Mouse (Mus musculus): ENCODE results near the gene Cdcp2.

Gene Cdcp2

GRCm38 (mm10) chr4:107096841-107097373 lies at the start of gene Cdcp2:
Gene Cdcp2, plus strand, starts transcription at chr4:107096891.
- no peak for DNase-seq (ENCODE audit: low spot score)

DNA sequence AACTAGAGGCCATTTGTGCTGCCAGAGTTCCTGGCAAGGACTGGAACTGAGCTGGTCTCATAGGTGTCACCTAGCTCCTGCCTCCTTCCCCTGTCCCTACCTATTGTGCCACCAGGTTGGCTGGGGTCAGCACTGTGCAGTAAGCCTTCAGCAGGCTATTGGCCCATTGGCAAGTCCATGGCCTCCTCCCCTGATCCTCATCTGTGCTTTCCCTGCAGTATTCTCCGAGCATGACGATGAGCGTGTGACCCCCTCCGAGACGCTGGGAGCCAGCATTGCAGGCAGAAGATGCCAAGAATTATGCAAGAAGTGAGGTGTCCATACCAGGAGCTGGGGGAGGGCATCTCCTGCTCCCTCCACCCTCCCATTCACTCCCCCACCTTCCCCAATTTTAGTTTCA lies 48.9 kb upstream of the Cdcp2 start:
- DNase-seq (ENCODE audit: low spot score) = no peak

GRCm38 (mm10) chr4:107048568-107049162 lies 48.0 kb upstream of the Cdcp2 start:
- DNase-seq (ENCODE audit: low spot score) = no peak

- no peak for DNase-seq (ENCODE audit: low spot score)
Measured at GRCm38 (mm10) chr4:107051889-107052288, 44.8 kb upstream of the Cdcp2 start.

GRCm38 (mm10) chr4:107052962-107053553 lies 43.6 kb upstream of the Cdcp2 start:
- DNase-seq (ENCODE audit: low spot score) = no peak

- DNase-seq (ENCODE audit: low spot score) = no peak
Measured at GRCm38 (mm10) chr4:107056088-107056487, 40.6 kb upstream of the Cdcp2 start.

DNA sequence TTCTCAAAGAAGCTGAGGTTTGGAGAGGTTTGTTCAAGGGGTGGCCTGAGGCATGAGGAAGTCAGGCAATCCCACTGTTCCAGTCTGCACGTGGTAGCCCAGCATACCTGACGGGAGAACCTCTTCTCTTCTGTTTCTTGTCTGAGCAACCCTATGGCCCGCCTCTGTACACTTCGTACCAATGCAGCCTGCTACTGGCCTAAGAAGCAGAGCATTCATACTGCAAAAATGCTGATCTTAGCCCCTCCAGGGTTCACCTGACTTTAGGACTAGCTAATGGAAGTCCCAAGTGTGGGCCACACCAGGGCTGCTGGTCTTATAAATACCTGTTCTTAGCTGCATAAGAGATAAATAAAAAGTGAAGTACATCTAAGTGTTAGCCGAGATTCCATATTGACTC lies 38.3 kb upstream of the Cdcp2 start:
- no peak for DNase-seq (ENCODE audit: low spot score)

- DNase-seq (ENCODE audit: low spot score) = no peak
Measured at GRCm38 (mm10) chr4:107058781-107059180, 37.9 kb upstream of the Cdcp2 start.

- DNase-seq (ENCODE audit: low spot score) = no peak
Measured at GRCm38 (mm10) chr4:107061560-107061959, 35.1 kb upstream of the Cdcp2 start.

DNA sequence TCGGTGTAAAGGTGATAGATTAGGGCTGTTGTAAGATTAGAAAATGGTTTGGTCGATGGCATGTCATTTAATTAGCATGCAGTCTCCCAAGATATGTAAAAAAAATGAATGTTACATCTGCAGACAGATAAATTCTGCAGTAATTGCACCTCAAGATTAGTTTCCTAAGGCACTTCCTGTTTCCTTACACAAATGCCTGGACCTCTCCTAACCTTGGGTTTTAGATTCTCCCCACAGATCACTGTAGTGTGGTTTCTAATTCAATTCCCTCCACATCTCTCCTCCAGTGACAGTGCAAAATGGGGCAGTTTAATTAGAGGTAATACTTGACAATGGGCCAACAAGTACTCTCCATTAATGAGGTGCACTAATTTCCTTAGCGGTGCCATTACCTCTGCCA lies 33.5 kb upstream of the Cdcp2 start:
- no peak for DNase-seq (ENCODE audit: low spot score)

DNA sequence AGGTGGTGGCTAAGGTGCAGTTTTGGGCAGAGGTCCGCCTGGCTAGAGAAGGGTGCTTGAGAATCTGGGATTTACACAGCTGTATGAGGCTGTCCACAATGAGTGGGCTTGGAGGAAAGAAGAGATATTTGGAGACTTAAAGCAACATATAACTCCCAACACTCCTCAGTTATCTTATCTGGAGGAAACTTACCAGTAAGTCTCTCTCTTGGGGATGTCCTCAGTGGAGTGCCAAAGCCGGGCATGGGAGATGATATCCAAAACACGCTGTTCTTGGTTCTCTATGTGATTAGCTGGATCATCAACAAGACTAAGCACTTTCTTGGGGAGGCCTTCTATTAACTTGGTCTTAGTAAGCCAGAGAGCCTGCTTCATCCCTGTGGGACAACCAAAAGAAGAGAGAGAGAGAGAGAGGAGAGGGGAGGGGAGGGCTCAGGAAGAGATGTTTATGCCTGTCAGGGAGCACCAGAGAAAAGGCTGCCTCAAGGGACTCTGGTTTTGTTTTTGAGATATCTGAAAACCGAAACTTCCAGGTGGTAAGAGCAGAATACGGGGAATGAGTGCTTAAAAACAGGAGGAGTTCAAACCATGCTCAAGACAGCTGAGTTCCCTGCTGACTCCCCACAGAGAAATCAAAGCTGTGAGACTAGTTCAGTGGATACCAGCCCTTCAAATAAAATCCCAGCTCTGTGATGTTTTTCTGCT lies 32.1 kb upstream of the Cdcp2 start:
- no peak for DNase-seq (ENCODE audit: low spot score)

DNA sequence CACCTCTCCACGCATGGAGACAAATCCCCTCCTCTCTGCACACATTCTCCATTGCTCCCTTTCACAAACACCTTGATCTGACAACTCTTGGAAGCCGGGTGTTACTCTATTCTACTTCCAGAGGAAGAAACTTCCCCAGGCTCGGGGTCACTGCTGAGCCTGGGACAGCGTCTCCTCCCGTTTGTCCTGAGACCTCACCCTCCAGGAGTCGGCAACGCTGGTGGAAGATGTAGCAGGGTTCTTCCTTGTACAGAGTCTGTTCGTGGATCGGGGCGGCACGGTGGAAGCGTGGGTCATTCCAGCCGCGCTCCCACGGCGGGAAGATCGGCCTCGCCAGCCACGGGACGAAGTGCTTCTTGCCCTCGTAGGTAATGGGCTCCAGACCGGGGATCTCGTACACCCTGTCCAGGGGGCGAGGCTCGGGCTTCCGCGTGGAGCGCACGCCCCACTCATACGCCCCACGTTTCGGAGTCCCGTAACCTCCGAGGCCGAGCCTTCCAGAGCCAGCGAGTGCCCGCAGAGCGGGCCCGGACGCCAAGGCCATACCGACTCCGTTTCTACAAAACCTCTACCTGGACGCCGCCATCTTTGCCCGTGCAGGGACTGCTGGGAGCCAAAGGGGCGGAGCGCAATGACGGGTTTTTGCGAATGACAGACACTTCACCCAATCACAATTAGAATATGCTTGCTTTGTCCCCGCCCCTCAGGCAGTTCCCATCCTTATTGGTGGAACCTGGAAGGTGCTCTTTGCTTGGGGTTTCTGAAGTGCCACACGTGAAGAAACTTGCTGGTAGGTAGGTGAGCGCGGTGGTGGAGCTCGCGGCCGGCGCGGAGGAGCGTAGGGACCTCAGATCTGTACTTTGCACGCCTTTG lies 30.2 kb upstream of the Cdcp2 start, which contains the start of the genes Mrpl37 and Cyb5rl:
Gene Mrpl37, minus strand, starts transcription at position 617 of the 873 bp plus-strand sequence.
Gene Cyb5rl, plus strand, starts transcription at position 737 of the 873 bp plus-strand sequence.
- DNase-seq (ENCODE audit: low spot score) = peak; percentile 95

- DNase-seq (ENCODE audit: low spot score) = no peak
Measured at GRCm38 (mm10) chr4:107067151-107067840, 29.4 kb upstream of the Cdcp2 start.

- DNase-seq (ENCODE audit: low spot score) = no peak
Measured at GRCm38 (mm10) chr4:107072343-107072742, 24.3 kb upstream of the Cdcp2 start.

GRCm38 (mm10) chr4:107075456-107075855 lies 21.2 kb upstream of the Cdcp2 start:
- no peak for DNase-seq (ENCODE audit: low spot score)

GRCm38 (mm10) chr4:107078894-107079293 lies 17.8 kb upstream of the Cdcp2 start:
- DNase-seq (ENCODE audit: low spot score) = no peak

DNA sequence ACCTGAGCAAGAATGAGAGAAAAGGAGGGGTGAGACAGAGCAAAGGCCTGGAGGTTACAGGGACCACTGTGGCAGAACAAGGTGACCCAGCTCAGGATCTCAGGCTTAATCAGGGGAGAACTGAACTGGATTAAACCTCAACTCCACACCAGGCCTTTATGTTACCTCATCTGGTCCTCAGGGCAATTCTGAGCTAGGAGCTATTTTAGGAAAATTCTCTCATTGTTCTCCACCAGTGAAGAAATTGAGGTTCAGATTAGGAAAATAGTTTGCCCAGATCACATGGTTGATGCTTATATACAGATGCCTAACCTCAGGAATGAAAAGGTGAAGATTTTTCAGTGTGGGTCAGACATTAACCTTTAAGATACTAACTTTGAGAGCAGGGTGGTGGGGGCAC lies 17.0 kb upstream of the Cdcp2 start:
- DNase-seq (ENCODE audit: low spot score) = no peak

GRCm38 (mm10) chr4:107082185-107082584 lies 14.5 kb upstream of the Cdcp2 start:
- no peak for DNase-seq (ENCODE audit: low spot score)

- DNase-seq (ENCODE audit: low spot score) = no peak
Measured at GRCm38 (mm10) chr4:107083126-107083525, 13.6 kb upstream of the Cdcp2 start.

GRCm38 (mm10) chr4:107084343-107084742 lies 12.3 kb upstream of the Cdcp2 start:
- no peak for DNase-seq (ENCODE audit: low spot score)

GRCm38 (mm10) chr4:107084858-107085257 lies 11.8 kb upstream of the Cdcp2 start:
- DNase-seq (ENCODE audit: low spot score) = peak; percentile 42
